Mouse (Mus musculus) erythroblast, embryonic 14.5 days (primary cell): ENCODE results near the gene Ypel3.
"Not testable (repeated sequence)": the region's sequence is repeated elsewhere in the genome, so short reads cannot be mapped to it uniquely, and the experiment has no call there.

Experiments
- GATA1 ChIP-seq: IDR thresholded peaks from 2 replicates; pipeline ENCODE4 v1.6.1; 2012; ENCODE audit warnings: low read length, inconsistent platforms, mixed read lengths
- TAL1 ChIP-seq: IDR thresholded peaks from 3 replicates; pipeline ENCODE4 v1.6.1; 2012; ENCODE audit warnings: low read length, inconsistent platforms, mixed read lengths

DNA sequence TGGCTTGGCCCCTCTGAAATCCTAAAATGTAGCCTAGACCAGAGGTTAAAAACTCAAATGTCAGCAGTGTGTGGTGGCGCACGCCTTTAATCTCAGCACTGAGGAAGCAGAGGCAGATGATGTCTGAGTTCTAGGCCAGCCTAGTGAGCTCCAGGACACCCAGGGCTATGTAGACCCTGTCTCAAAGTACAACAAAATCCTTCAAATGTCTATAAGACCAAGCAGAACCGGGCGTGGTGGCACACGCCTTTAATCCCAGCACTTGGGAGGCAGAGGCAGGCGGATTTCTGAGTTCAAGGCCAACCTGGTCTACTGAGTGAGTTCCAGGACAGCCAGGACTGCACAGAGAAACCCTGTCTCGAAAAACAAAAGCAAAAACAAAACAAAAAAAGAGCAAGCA lies 2.3 kb downstream of the Ypel3 start:
- TF ChIP-seq TAL1, GATA1: not testable (repeated sequence)
